Mouse (Mus musculus) heart, embryonic 12.5 days (tissue): ENCODE data around the gene Gramd1b. TPM values are rescaled to one million over a fixed set of nuclear protein-coding genes. Genes with fewer than 3 reads are reported as not detected.

ENCODE experiments used
- ATAC-seq: fragments of 200-750 bp; cut with Nextera tagmentation; 2 replicates; pipeline ENCODE4 v1.8.0; 2017; ENCODE audit warnings: moderate TSS enrichment, moderate library complexity; ENCODE audit not compliant: insufficient number of reproducible peaks, low FRiP score
- H3K27ac ChIP-seq: fragments of 300-500 bp; sonication (generic); 2 replicates; pipeline ENCODE4 v1.5.1; 2016; ENCODE audit warnings: mild to moderate bottlenecking, moderate library complexity; ENCODE audit not compliant: poor library complexity, severe bottlenecking
- H3K27me3 ChIP-seq: fragments of 300-500 bp; sonication (generic); replicated peaks from 2 replicates; pipeline ENCODE4 v1.6.1; 2016; ENCODE audit warnings: mild to moderate bottlenecking, moderate library complexity
- H3K36me3 ChIP-seq: fragments of 300-500 bp; sonication (generic); 2 replicates; pipeline ENCODE4 v1.6.1; 2016; ENCODE audit warnings: mild to moderate bottlenecking, moderate library complexity
- H3K4me1 ChIP-seq: fragments of 300-500 bp; sonication (generic); replicated peaks from 2 replicates; pipeline ENCODE4 v1.6.1; 2016; ENCODE audit warnings: mild to moderate bottlenecking
- H3K4me2 ChIP-seq: fragments of 300-500 bp; sonication (generic); 2 replicates; pipeline ENCODE4 v1.6.1; 2016; ENCODE audit warnings: mild to moderate bottlenecking, moderate library complexity
- H3K4me3 ChIP-seq: fragments of 300-500 bp; sonication (generic); 2 replicates; pipeline ENCODE4 v1.5.1; 2016; ENCODE audit warnings: mild to moderate bottlenecking
- H3K9ac ChIP-seq: fragments of 300-500 bp; sonication (generic); 2 replicates; pipeline ENCODE4 v1.6.1; 2016; ENCODE audit warnings: mild to moderate bottlenecking, moderate library complexity
- H3K9me3 ChIP-seq: fragments of 300-500 bp; sonication (generic); replicated peaks from 2 replicates; pipeline ENCODE4 v1.6.1; 2016; ENCODE audit warnings: mild to moderate bottlenecking, moderate library complexity
- WGBS: fragments of 180-500 bp; shearing (Covaris S2); methylation state at CpG from one replicate; pipeline ENCODE4 v1.1.7; 2016; 5-methylcytosine and 5-hydroxymethylcytosine counted together
- polyA plus RNA-seq: library from polyadenylated mRNA; unstranded; fragments of >200 nt; fragmentation: Nextera tagmentation; extraction: Ambion mirVana; gene quantifications from 2 replicates; pipeline ENCODE4 v1.2.1, GENCODE M21; 2016

Gramd1b gene
- polyA plus RNA-seq, 1 experiment from 2014 or later = 7.9 TPM

DNA sequence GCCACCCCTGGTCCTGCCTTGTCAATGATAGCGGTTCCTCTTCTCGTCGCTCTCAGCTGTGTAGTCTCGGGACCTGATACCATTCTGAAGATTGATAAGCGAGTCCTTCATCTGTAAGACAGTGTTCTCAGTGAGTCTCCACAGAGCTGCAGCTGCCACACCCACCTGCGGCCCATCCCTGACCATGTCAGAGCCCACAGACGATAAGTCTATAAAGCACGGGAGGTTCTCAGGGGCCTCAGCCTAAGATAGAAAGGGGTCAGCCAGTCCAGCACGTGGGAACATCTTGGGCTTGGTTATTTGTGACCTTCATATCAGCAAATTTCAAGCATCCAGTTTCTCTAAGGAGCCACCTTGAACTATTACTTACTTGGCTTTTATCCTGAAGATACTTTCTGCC lies 233.2 kb downstream of the Gramd1b start:
- H3K36me3 ChIP-seq = peaks cover 59% of the 10 kb centered on the region

DNA sequence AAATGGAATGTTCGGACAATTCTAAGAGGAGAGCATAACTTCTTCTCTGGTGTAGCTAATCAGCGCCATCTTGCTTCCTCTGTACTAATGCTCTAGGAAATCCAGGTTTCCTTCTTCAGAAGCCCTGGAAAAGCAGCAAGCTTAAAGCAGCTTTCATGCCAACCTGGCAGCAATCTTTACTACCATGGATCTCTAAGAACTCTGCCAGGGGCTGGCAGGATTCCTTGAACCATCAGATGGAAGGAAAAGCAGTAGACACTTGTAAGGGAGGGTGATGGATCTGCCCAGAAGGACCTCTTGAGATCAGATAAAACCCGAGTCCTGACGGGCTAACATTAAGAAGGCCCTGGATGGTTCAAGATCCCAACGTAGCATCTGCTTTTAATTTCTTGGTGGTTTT lies 234.9 kb downstream of the Gramd1b start:
- ATAC-seq = no peak
- Histone ChIP-seq H3K9me3 (no peaks in the 10 kb centered on the region), H3K27me3 (no peaks in the 10 kb centered on the region), H3K27ac (no peak overlapping the region), H3K4me1 (0 out of 2 replicates have a peak, but pooled peaks cover 2% of the 10 kb centered on the region), H3K36me3 (peaks cover 56% of the 10 kb centered on the region), H3K4me2 (no peak overlapping the region), H3K9ac (no peak overlapping the region), H3K4me3 (no peak overlapping the region)
- WGBS = 83% methylated on average over 5 of the region's 5 CpGs

More for the DNA sequence above, 233.2 kb downstream of the Gramd1b start:
- H3K9me3 ChIP-seq = no peaks in the 10 kb centered on the region
- ATAC-seq = no peak
- H3K4me1 ChIP-seq = 0 out of 2 replicates have a peak, but pooled peaks cover 5% of the 10 kb centered on the region
- 70% methylated on average over 9 of the region's 9 CpGs for WGBS
- H3K27ac ChIP-seq = no peak overlapping the region
- H3K4me3 ChIP-seq = no peak overlapping the region
- H3K27me3 ChIP-seq = no peaks in the 10 kb centered on the region
- no peak overlapping the region for H3K4me2 ChIP-seq
- no peak overlapping the region for H3K9ac ChIP-seq

DNA sequence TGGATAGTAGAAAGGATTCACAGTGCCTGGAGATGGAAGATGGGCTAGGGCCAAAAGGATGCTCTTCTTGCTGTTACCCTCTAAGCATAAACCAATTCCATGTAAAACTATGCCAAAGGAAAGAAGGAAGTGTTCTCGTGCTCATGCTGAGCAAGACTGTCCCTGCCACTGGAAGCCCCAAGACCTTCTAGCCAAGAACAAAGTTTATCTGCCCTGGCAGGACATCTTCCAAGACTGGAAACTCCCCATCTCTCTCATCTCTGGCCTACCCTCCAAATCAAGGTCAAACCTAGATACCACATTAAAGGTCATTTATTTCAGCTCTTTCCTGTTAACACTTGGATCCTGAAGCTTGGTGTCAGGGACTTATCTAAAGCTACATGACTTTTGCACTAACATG lies 236.3 kb downstream of the Gramd1b start:
- H3K9ac ChIP-seq = no peak overlapping the region
- H3K4me2 ChIP-seq = no peak overlapping the region
- WGBS = 95% methylated on average over 1 of the region's 1 CpGs
- no peak overlapping the region for H3K27ac ChIP-seq
- no peaks in the 10 kb centered on the region for H3K4me1 ChIP-seq
- H3K27me3 ChIP-seq = no peaks in the 10 kb centered on the region
- no peaks in the 10 kb centered on the region for H3K9me3 ChIP-seq
- no peak for ATAC-seq
- H3K4me3 ChIP-seq = no peak overlapping the region
- peaks cover 49% of the 10 kb centered on the region for H3K36me3 ChIP-seq

DNA sequence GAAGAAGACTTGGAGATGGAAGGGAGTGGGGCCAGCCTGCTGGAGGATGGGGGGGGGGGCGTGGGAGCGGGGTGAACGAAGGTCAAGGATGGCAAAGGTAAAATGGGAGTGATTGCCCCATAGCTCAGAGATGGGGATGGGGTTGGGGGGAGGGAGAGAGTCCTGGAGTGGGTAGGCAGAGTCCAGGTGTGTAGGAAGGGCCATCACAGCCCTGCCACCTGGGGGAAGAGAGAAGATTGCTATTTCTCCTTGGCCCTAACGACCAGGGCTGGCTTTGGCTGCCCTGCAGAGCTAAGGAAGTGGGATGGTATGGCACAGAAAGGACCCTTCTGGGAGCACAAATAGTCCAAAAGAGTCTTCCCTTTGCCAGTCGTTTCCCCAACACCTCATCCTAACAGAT lies 237.0 kb downstream of the Gramd1b start:
- Histone ChIP-seq H3K4me2 (no peak overlapping the region), H3K27me3 (no peaks in the 10 kb centered on the region), H3K4me3 (no peak overlapping the region), H3K9ac (no peak overlapping the region), H3K36me3 (peaks cover 43% of the 10 kb centered on the region), H3K4me1 (no peaks in the 10 kb centered on the region), H3K27ac (no peak overlapping the region), H3K9me3 (no peaks in the 10 kb centered on the region)
- ATAC-seq = no peak
- 87% methylated on average over 5 of the region's 5 CpGs for WGBS

DNA sequence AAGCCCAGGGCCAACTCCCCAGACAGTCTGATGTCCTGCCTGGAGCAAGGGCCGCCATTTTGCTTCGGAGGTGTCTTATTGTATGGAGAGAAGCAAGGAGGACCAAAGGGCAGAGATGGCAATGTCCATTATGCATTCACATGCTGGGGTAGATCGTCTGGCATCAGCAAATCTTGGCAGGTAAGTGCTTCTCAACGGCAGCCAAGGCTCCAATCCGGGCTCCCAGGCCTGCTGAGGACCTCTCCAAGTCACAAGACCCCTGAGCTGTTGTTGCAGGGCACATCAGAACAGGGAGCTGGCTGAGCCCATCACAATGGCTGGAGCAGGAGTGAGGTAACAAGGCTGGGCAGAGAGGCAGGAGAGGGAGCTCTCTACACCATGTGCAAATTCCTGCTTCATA lies 237.4 kb downstream of the Gramd1b start:
- WGBS = 81% methylated on average over 5 of the region's 5 CpGs
- no peak for ATAC-seq
- Histone ChIP-seq H3K27me3 (no peaks in the 10 kb centered on the region), H3K36me3 (peaks cover 39% of the 10 kb centered on the region), H3K27ac (no peak overlapping the region), H3K4me2 (no peak overlapping the region), H3K9ac (no peak overlapping the region), H3K4me3 (no peak overlapping the region), H3K9me3 (no peaks in the 10 kb centered on the region), H3K4me1 (no peaks in the 10 kb centered on the region)

DNA sequence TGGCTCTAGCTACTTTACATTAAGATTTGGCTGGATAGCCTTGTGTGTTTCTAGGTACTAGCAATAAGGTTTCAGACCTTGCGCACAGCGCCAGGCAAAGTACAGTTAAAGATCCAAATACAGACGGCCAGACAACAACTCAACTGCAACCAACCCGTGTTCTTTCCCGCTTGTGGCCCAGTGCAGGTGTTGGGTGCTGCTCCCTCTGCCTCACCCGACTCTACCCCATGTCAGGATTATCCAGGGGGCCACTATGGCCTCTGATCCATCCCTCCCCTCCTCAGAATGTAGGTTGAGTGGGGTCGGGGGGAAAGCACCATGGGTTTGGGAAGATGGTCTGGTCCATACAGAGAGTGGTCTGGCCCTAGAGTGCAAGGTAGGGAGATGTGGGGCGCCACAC lies 237.9 kb downstream of the Gramd1b start:
- no peaks in the 10 kb centered on the region for H3K9me3 ChIP-seq
- no peaks in the 10 kb centered on the region for H3K4me1 ChIP-seq
- H3K9ac ChIP-seq = no peak overlapping the region
- no peak overlapping the region for H3K4me3 ChIP-seq
- no peaks in the 10 kb centered on the region for H3K27me3 ChIP-seq
- ATAC-seq = no peak
- 88% methylated on average over 8 of the region's 8 CpGs for WGBS
- H3K4me2 ChIP-seq = no peak overlapping the region
- H3K27ac ChIP-seq = no peak overlapping the region
- H3K36me3 ChIP-seq = peaks cover 35% of the 10 kb centered on the region

DNA sequence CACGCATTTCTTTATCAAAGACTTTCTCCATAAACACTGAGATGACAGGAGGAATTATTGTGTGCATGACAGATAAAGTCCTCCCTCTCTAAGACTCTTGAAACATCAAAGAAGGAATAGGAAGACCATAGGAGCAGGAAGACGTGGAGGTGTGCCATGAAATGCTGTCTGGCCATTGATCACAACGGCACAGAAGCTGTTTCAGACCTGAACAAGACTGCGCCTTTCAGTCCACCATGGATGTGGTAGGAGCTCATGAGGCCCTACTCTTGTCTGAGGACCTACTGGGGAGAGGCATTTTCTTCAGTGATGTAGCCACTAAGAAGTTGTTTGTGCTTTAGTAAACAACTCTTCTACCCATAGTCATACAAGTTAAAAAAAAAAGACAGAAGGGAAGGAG lies 238.7 kb downstream of the Gramd1b start:
- Histone ChIP-seq H3K4me2 (no peak overlapping the region), H3K9me3 (no peaks in the 10 kb centered on the region), H3K9ac (no peak overlapping the region), H3K27me3 (no peaks in the 10 kb centered on the region), H3K36me3 (peaks cover 28% of the 10 kb centered on the region), H3K27ac (no peak overlapping the region), H3K4me1 (no peaks in the 10 kb centered on the region), H3K4me3 (no peak overlapping the region)
- no peak for ATAC-seq
- 83% methylated on average over 4 of the region's 4 CpGs for WGBS

DNA sequence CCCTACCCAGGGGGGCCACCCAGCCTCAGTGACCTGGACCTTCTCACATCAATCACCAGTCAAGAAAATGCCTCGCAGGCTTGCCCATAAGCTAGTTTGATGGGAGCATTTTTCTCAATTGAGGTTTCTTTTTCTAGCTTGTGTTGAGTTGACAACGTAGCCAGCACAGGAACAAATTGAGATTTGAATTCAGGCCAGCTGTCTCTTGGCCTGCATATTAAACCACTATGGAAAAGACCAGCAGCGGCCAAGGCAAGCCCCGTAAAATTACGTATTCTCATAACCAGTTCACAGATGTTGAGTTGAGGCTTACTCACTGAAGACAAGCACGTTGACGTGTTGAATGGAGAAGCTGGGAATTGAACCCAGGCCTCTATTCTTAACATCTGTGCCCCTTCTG lies 248.2 kb downstream of the Gramd1b start:
- H3K4me3 ChIP-seq = no peak overlapping the region
- 0 out of 2 replicates have a peak, but pooled peaks cover 3% of the 10 kb centered on the region for H3K27me3 ChIP-seq
- H3K9ac ChIP-seq = no peak overlapping the region
- H3K36me3 ChIP-seq = no peaks in the 10 kb centered on the region
- no peak overlapping the region for H3K27ac ChIP-seq
- no peaks in the 10 kb centered on the region for H3K4me1 ChIP-seq
- H3K4me2 ChIP-seq = no peak overlapping the region
- no peak for ATAC-seq
- WGBS = 79% methylated on average over 7 of the region's 7 CpGs
- H3K9me3 ChIP-seq = no peaks in the 10 kb centered on the region

DNA sequence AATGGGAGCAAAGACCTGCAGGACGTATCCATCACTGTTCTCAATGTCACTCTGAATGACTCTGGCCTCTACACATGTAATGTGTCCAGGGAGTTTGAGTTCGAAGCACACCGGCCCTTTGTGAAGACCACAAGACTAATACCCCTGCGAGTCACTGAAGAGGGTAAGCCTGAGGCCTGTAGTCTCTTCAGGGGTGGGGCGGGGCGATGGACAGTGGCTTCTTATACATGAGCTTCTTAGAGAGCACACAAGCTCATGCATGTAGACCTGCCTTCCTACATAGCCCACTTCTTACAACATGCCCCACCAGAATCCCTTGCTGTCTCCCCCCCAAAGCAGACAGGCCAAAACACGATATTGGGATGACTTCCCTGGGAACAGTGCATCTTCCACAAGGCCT lies 251.7 kb downstream of the Gramd1b start:
- Histone ChIP-seq H3K4me3 (no peak overlapping the region), H3K4me1 (no peaks in the 10 kb centered on the region), H3K4me2 (no peak overlapping the region), H3K27me3 (0 out of 2 replicates have a peak, but pooled peaks cover 3% of the 10 kb centered on the region), H3K27ac (no peak overlapping the region), H3K36me3 (no peaks in the 10 kb centered on the region), H3K9me3 (no peaks in the 10 kb centered on the region), H3K9ac (no peak overlapping the region)
- 88% methylated on average over 7 of the region's 7 CpGs for WGBS
- no peak for ATAC-seq

DNA sequence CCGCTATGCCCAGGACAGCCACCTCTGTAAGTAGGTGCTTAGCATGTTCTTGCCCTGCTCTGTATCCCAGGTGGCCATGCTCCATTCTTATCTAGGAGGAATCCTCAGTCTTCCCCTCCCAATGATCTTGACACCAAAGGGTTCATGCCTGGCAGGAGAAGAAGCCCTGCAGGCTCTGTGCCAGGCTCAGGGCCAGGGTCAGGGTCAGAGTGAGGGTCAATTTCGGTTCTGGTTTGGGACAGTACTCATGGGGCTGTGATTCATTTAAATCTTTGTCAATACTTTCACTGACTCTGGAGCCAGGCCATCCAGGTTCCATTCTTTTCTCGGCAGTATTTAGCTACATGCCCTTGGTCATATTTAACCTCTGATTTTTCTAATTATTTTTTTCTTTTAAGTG lies 253.5 kb downstream of the Gramd1b start:
- WGBS = 75% methylated on average over 3 of the region's 3 CpGs
- ATAC-seq = no peak

DNA sequence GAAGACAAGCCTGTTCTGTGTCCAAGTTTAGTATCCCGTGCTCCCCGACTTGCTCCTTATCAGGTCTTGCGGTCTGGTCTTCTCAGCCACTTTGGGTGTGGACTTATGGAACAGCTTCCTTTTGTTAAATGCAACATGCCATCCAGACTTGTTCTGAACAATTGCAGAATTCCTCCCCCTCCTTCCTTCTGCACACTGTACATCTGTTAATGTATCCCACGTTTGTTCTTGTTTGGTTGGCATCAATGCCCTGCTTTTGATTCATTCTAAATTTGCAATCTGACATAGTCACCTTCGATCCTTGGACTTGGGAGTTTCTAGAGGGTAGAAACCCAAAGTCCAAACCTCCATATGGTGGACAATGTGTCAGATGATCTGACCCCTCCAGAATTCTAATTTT lies 255.3 kb downstream of the Gramd1b start:
- Histone ChIP-seq H3K4me2 (no peak overlapping the region), H3K4me1 (no peaks in the 10 kb centered on the region), H3K27me3 (no peaks in the 10 kb centered on the region; the same call in 1 of the 2 replicates), H3K36me3 (no peaks in the 10 kb centered on the region), H3K9me3 (no peaks in the 10 kb centered on the region), H3K9ac (no peak overlapping the region), H3K27ac (no peak overlapping the region), H3K4me3 (no peak overlapping the region)
- 71% methylated on average over 5 of the region's 5 CpGs for WGBS
- no peak for ATAC-seq

More for the DNA sequence above, 253.5 kb downstream of the Gramd1b start:
- Histone ChIP-seq H3K4me3 (no peak overlapping the region), H3K4me1 (no peaks in the 10 kb centered on the region), H3K27me3 (0 out of 2 replicates have a peak, but pooled peaks cover 3% of the 10 kb centered on the region), H3K4me2 (no peak overlapping the region), H3K9ac (no peak overlapping the region), H3K27ac (no peak overlapping the region), H3K36me3 (no peaks in the 10 kb centered on the region), H3K9me3 (no peaks in the 10 kb centered on the region)

DNA sequence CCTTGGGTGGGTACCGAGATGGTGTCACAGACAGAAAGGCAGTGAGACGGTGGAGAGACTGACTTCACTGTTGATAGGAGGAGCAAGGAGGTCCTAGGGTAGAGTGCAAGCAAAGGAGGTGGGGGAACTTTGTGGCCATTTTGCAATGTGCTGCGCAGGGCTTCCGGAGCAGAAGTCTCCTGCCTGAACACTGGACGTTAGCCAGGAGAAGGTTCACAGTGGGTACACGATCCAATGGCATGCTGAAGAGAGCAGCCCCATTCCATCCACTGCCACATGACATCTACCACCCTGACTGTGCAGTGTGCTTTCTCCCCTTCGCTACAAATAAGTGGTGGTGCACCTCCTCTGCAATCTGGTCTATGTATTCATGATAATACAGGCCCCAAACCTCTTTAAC lies 258.4 kb downstream of the Gramd1b start:
- no peak overlapping the region for H3K9ac ChIP-seq
- no peak overlapping the region for H3K27ac ChIP-seq
- 75% methylated on average over 7 of the region's 7 CpGs for WGBS
- no peak overlapping the region for H3K4me2 ChIP-seq
- no peak overlapping the region for H3K4me3 ChIP-seq
- H3K4me1 ChIP-seq = peaks cover 12% of the 10 kb centered on the region
- no peak for ATAC-seq
- no peaks in the 10 kb centered on the region for H3K9me3 ChIP-seq
- H3K27me3 ChIP-seq = peaks cover 26% of the 10 kb centered on the region
- no peaks in the 10 kb centered on the region for H3K36me3 ChIP-seq
